Mouse (Mus musculus): ENCODE results near the gene Usp36. TPM values are rescaled to one million over a fixed set of nuclear protein-coding genes. Genes with fewer than 3 reads are reported as not detected.

Usp36 gene
- total and polyA plus RNA-seq, 2 experiments: 2.7 to 12.3 TPM

DNA sequence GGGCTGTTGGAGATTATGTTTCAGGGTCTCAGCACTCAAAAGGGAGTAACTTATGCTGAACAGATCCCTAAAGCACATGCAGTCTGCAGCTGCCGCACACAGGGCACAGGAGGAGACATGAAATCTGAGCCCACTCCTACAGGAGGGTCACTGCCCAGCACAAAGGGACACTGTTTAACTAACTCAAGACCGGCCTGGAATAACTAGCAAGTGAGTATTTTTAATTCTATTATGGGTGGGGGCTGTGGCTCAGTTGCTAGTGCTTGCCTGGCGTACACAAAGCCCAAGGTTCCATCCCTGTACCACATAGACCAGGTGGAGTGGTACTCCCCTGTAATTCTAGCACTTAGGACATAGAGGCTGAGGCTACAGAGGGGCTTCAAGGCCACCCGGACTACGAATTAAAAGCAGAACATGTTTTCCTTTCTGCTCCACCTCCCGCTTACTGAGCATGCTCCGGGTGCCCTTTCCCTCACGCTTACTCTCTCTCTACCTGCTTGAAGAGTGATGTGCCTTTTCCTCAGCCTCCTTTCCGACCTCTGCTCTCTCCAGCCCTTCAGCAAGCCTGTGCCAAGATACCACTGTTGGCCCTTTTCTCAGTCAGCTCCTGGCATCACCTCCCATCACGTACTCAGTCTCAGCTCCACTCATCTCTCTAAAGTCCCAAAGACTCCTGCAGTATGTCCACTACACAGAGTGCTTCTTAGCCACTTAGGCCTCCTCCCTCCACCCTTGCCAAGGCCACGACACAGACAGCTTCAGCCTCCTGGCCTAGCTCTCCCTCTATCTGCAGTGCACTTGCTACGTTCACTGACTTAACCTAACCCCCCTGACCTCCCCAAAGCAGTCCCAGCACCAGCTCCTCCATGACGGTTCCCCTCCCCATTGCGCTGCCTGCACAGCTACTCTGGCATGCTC lies 50.5 kb downstream of the Usp36 start:
- no peak for TF ChIP-seq CTCF (IDR thresholded peaks at IDR 0.05; ENCODE audit: low read depth, low read length)
- TF ChIP-seq POLR2A (IDR thresholded peaks at IDR 0.05; ENCODE audit: extremely low read depth, insufficient read depth, low read length): no peak
- Histone ChIP-seq H3K4me1 (ENCODE audit: control insufficient read depth, insufficient read depth, low read length) (peaks cover 30% of the 10 kb centered on the region), H3K4me3 (ENCODE audit: insufficient read depth, low read depth, low read length) (no peak overlapping the region), H3K79me2 (ENCODE audit: control insufficient read depth, insufficient read depth, low read length) (peaks cover 57% of the 10 kb centered on the region), H3K27ac (replicated peaks; ENCODE audit: insufficient read depth, low read depth, low read length) (no peak overlapping the region), H3K36me3 (ENCODE audit: control insufficient read depth, insufficient read depth, low read length) (no peaks in the 10 kb centered on the region), H3K9ac (ENCODE audit: low read depth, low read length) (no peak overlapping the region), H3K27me3 (ENCODE audit: control insufficient read depth, insufficient read depth, low read length) (no peaks in the 10 kb centered on the region)
- DNase-seq (ENCODE audit: extremely low read depth, low read depth, low spot score): no peak
- 58% methylated on average over 14 of the region's 14 CpGs for WGBS

DNA sequence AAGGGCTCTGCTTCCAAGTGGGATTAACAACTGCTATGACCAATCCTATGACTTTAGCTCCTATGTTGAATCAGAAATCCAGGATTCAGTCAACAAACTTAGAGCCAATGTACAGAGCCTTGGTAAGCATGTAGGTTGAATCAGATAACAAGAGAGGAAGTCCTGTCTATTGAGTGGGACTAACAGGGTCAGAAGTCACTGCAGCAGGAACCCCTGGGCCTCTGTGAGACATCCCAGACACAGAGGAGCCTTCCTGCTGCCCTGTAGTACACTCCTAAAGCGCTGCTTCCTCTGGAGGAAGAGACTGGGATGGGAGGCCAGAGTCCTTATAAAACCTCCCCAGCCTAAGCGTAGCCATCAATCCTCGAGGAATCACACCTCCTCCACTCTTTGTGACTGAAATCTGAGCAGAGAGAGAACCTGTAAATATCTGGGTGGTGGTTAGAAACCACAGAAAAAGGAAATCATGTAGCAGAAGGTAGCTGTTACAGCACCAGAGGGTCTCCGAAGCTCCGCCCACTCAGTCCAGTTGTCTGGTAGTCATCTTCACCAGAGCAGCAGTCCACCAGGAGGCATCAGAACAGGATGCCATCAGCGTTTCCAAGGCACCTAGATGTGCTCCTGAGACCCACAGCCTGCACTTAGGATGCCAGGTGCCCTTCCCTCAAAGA lies 53.4 kb downstream of the Usp36 start:
- Histone ChIP-seq H3K9ac (ENCODE audit: low read depth, low read length) (no peak overlapping the region; the same call in 1 of the 2 replicates), H3K79me2 (ENCODE audit: control insufficient read depth, insufficient read depth, low read length) (peaks cover 56% of the 10 kb centered on the region), H3K27ac (replicated peaks; ENCODE audit: insufficient read depth, low read depth, low read length) (peak overlapping the region; percentile 55), H3K4me3 (ENCODE audit: insufficient read depth, low read depth, low read length) (no peak overlapping the region), H3K27me3 (ENCODE audit: control insufficient read depth, insufficient read depth, low read length) (no peaks in the 10 kb centered on the region), H3K36me3 (ENCODE audit: control insufficient read depth, insufficient read depth, low read length) (no peaks in the 10 kb centered on the region), H3K4me1 (ENCODE audit: control insufficient read depth, insufficient read depth, low read length) (peaks cover 22% of the 10 kb centered on the region)
- no peak for DNase-seq (ENCODE audit: extremely low read depth, low read depth, low spot score)
- no peak for TF ChIP-seq POLR2A (IDR thresholded peaks at IDR 0.05; ENCODE audit: extremely low read depth, insufficient read depth, low read length)
- TF ChIP-seq CTCF (IDR thresholded peaks at IDR 0.05; ENCODE audit: low read depth, low read length): no peak
- WGBS: 78% methylated on average over 6 of the region's 6 CpGs

DNA sequence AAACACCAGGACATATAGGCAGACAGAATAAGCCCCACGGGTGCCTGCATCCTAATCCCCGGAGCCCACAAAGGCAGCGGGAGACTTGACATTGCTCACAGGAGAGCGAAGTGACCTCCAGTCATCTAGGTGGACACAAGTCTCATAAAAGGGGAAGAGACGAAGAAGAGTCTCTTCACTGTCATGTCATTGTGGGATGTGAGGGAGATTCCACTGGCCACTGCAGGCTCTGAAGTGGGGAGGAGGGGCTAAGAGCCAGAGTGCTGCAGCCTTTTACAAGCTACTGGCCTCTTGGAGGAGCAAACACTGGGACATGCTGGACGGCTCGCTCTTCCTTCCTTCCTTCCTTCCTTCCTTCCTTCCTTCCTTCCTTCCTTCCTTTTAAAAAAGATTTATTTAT lies 55.1 kb downstream of the Usp36 start:
- peak overlapping the region; percentile 84 for H3K27ac ChIP-seq (replicated peaks; ENCODE audit: insufficient read depth, low read depth, low read length)

DNA sequence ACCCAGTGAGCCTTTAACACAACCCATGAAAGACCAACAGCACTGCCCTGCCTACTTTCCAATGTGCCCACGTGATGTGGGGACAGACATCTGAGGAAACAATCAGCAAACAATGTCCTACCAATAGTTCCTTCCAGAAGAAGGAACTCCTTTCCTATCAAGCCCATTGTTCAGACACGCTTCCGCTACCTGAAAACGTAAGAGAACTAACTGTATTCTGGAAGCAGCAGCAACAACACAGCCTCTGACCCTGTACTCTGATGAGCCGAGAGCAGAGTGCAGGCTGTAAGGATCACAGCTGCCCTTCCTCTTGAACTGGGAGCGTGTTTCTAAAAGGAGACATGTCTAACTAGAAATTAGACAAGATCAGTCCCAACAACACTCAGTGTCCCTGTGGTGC lies 55.5 kb downstream of the Usp36 start:
- Histone ChIP-seq H3K9ac (ENCODE audit: low read depth, low read length) (no peak overlapping the region), H3K4me1 (ENCODE audit: control insufficient read depth, insufficient read depth, low read length) (peaks cover 14% of the 10 kb centered on the region), H3K27ac (replicated peaks; ENCODE audit: insufficient read depth, low read depth, low read length) (peak overlapping the region; percentile 84), H3K4me3 (ENCODE audit: insufficient read depth, low read depth, low read length) (no peak overlapping the region), H3K27me3 (ENCODE audit: control insufficient read depth, insufficient read depth, low read length) (no peaks in the 10 kb centered on the region), H3K36me3 (ENCODE audit: control insufficient read depth, insufficient read depth, low read length) (no peaks in the 10 kb centered on the region), H3K79me2 (ENCODE audit: control insufficient read depth, insufficient read depth, low read length) (peaks cover 58% of the 10 kb centered on the region)
- WGBS: 72% methylated on average over 6 of the region's 6 CpGs
- no peak for TF ChIP-seq POLR2A (IDR thresholded peaks at IDR 0.05; ENCODE audit: extremely low read depth, insufficient read depth, low read length)
- TF ChIP-seq CTCF (IDR thresholded peaks at IDR 0.05; ENCODE audit: low read depth, low read length): no peak
- no peak for DNase-seq (ENCODE audit: extremely low read depth, low read depth, low spot score)

More for the DNA sequence above, 55.1 kb downstream of the Usp36 start:
- Histone ChIP-seq H3K9ac (ENCODE audit: low read depth, low read length) (no peak overlapping the region), H3K4me1 (ENCODE audit: control insufficient read depth, insufficient read depth, low read length) (peaks cover 18% of the 10 kb centered on the region), H3K36me3 (ENCODE audit: control insufficient read depth, insufficient read depth, low read length) (no peaks in the 10 kb centered on the region), H3K79me2 (ENCODE audit: control insufficient read depth, insufficient read depth, low read length) (peaks cover 58% of the 10 kb centered on the region), H3K27me3 (ENCODE audit: control insufficient read depth, insufficient read depth, low read length) (no peaks in the 10 kb centered on the region), H3K4me3 (ENCODE audit: insufficient read depth, low read depth, low read length) (no peak overlapping the region)
- no peak for TF ChIP-seq CTCF (IDR thresholded peaks at IDR 0.05; ENCODE audit: low read depth, low read length)
- no peak for TF ChIP-seq POLR2A (IDR thresholded peaks at IDR 0.05; ENCODE audit: extremely low read depth, insufficient read depth, low read length)
- WGBS: 78% methylated on average over 7 of the region's 7 CpGs
- no peak for DNase-seq (ENCODE audit: extremely low read depth, low read depth, low spot score)

DNA sequence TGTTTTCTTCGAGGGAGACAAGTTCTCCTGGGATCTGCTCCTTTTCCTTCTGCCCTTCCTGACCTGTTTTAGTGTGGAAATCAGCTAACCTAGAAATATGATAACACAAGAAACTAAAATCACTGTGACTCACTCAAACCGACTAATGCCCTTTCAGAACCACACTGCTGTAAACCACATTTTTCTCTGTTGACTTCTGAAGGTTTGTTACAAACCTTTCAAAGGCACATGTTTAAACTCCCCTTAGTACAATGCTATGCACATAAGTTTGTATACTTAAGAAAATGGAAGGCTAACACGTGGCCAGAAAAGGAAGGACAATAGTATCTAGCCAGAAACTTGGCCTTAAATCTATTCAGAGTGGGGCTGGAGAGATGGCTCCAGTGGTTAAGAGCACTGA lies 56.1 kb downstream of the Usp36 start:
- no peaks in the 10 kb centered on the region for H3K27me3 ChIP-seq (ENCODE audit: control insufficient read depth, insufficient read depth, low read length)
- H3K27ac ChIP-seq (replicated peaks; ENCODE audit: insufficient read depth, low read depth, low read length): no peak overlapping the region
- H3K4me1 ChIP-seq (ENCODE audit: control insufficient read depth, insufficient read depth, low read length): peaks cover 11% of the 10 kb centered on the region
- 65% methylated on average over 3 of the region's 3 CpGs for WGBS
- no peak for DNase-seq (ENCODE audit: extremely low read depth, low read depth, low spot score)
- TF ChIP-seq POLR2A (IDR thresholded peaks at IDR 0.05; ENCODE audit: extremely low read depth, insufficient read depth, low read length) (no peak), CTCF (IDR thresholded peaks at IDR 0.05; ENCODE audit: low read depth, low read length) (no peak)
- peaks cover 55% of the 10 kb centered on the region for H3K79me2 ChIP-seq (ENCODE audit: control insufficient read depth, insufficient read depth, low read length)
- H3K4me3 ChIP-seq (ENCODE audit: insufficient read depth, low read depth, low read length): no peak overlapping the region
- H3K36me3 ChIP-seq (ENCODE audit: control insufficient read depth, insufficient read depth, low read length): no peaks in the 10 kb centered on the region
- no peak overlapping the region for H3K9ac ChIP-seq (ENCODE audit: low read depth, low read length)

All from liver, adult 2 months (tissue).